Mouse (Mus musculus): ENCODE measurements around the gene Zfp526.
A peak's percentile ranks its signal among the peaks of the same experiment; 100 is the strongest.

- peak; percentile 3; the same call in 1 of the 2 replicates for TF ChIP-seq POLR2A (IDR thresholded peaks at IDR 0.05; ENCODE audit: borderline replicate concordance, extremely low read depth, low read depth, low read length)
- no peak for TF ChIP-seq CTCF (IDR thresholded peaks at IDR 0.05; ENCODE audit: insufficient read depth, low read length)
Measured at GRCm38 (mm10) chr7:25249314-25250140, 28.3 kb downstream of the Zfp526 start.
